Comparison of ENCODE assay signal across 26 mouse cellular contexts in the genomic region with DNA sequence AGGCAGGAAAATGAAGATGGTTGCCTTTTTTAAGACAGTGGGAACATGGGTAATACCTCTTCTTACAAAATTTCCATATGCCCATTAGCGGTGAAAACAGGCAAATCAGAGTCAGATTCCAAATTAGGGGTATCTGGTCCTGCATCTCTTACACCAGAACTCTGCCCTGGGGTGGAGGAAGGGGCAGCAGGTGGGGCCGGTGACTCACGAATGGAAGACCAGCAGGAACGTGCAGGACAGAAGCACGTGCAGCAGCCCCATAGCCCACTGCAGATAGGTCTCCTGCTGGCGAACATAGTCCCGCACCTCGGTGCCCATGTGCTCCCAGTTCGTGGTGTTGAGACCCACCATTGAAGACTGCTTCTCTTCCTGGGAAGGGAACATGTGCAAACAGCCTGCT. TPM values are rescaled to one million over a fixed set of nuclear protein-coding genes. Genes with fewer than 3 reads are reported as not detected.
"Had no signal": no experiment of that assay in that cellular context is flagged by ENCODE, and none has a peak within 500 bp of the region (broad histone marks: within the 10 kb centered on the region; RNA-seq: fewer than 3 reads in every experiment).

No protein-coding gene starts in this region.

- H3K9me3 ChIP-seq: limb, embryonic 10.5 days; limb, embryonic 13.5 days; liver, embryonic 12.5 days; liver, embryonic 15.5 days; lung, embryonic 15.5 days; megakaryocyte, embryonic 14.5 days; midbrain, embryonic 10.5 days; midbrain, embryonic 13.5 days; neural tube, embryonic 13.5 days had no signal

- H3K4me2 ChIP-seq: limb, embryonic 13.5 days; liver, embryonic 12.5 days; liver, embryonic 15.5 days; lung, embryonic 15.5 days; midbrain, embryonic 13.5 days; neural tube, embryonic 13.5 days had no signal

- ATAC-seq: liver, embryonic 12.5 days; midbrain, embryonic 13.5 days; midbrain, embryonic 16.5 days had no signal

- H3K27ac ChIP-seq: layer of hippocampus, adult 2 months; limb, embryonic 13.5 days; liver, embryonic 12.5 days; liver, embryonic 15.5 days; midbrain, embryonic 13.5 days; neural tube, embryonic 13.5 days had no signal

- H3K4me3 ChIP-seq: layer of hippocampus, adult 2 months; limb, embryonic 10.5 days; limb, embryonic 13.5 days; liver, embryonic 12.5 days; liver, embryonic 15.5 days; lung, embryonic 15.5 days; megakaryocyte, embryonic 14.5 days; midbrain, embryonic 10.5 days; midbrain, embryonic 13.5 days; myocyte; neural tube, embryonic 13.5 days had no signal

- DNase-seq: layer of hippocampus, adult 9-11 months; layer of hippocampus, postnatal 36 days; liver; lung, adult 18-20 months; lung, postnatal 10 days; lung, postnatal 36 days; retina, postnatal 1 day; right cerebral cortex, postnatal 25 days; thymus, adult 18-20 months; thymus, postnatal 36 days had no signal

- H3K27me3 ChIP-seq: limb, embryonic 13.5 days; lung, embryonic 15.5 days had no signal

- H3K36me3 ChIP-seq: limb, embryonic 10.5 days; limb, embryonic 13.5 days; liver, embryonic 12.5 days; liver, embryonic 15.5 days; lung, embryonic 15.5 days; midbrain, embryonic 10.5 days; midbrain, embryonic 13.5 days; neural tube, embryonic 13.5 days had no signal

- H3K9ac ChIP-seq: liver, embryonic 12.5 days; liver, embryonic 15.5 days; lung, embryonic 15.5 days; midbrain, embryonic 13.5 days; neural tube, embryonic 13.5 days had no signal

- H3K4me1 ChIP-seq: limb, embryonic 13.5 days; midbrain, embryonic 13.5 days; neural tube, embryonic 13.5 days had no signal

RNA-seq across cellular contexts. Expression of a gene that starts 5.7 kb away (rescaled TPM):
- total RNA-seq: monocyte, adult 5-6 weeks; neutrophil, adult 5-6 weeks had no signal

RNA-seq across cellular contexts. Expression of a gene that starts 9.0 kb away (rescaled TPM):
- total RNA-seq: layer of hippocampus, adult 2 months; layer of hippocampus, postnatal 36 days; left cerebral cortex, postnatal 25 days; monocyte, adult 5-6 weeks; neutrophil, adult 5-6 weeks had no signal
- polyA plus RNA-seq: liver, embryonic 12.5 days; liver, embryonic 15.5 days had no signal

RNA-seq across cellular contexts. Expression of a gene that starts 18.2 kb away (rescaled TPM):
- total RNA-seq: monocyte, adult 5-6 weeks; neutrophil, adult 5-6 weeks had no signal

RNA-seq across cellular contexts. Expression of a gene that starts 33.3 kb away (rescaled TPM):
- total RNA-seq: monocyte, adult 5-6 weeks; neutrophil, adult 5-6 weeks had no signal
- polyA plus RNA-seq: spleen, adult 2 months had no signal
